Mouse (Mus musculus) left cerebral cortex, postnatal 14 days (tissue): Measurements from ENCODE around the gene Ccdc113. TPM values are rescaled to one million over a fixed set of nuclear protein-coding genes. Genes with fewer than 3 reads are reported as not detected.

Experiments used
- DNase-seq, 2 experiments: peaks; one replicate each; pipeline ENCODE4 v3.0.0; 2021 to 2022; ENCODE audit warnings: low spot score in 2 of 2, mixed read lengths in 1 of 2
- intact Hi-C: fragments of 180-260 bp; cut with DNase I; formaldehyde crosslinking; loops from one replicate; pipeline ENCODE4 v1.15.1; 2025
- long read RNA-seq, 2 experiments: library from polyadenylated mRNA; stranded (forward); transcript quantifications; one replicate each; pipeline ENCODE4 v2.0.0; 2021
- total RNA-seq, 2 experiments: library from RNA; stranded (reverse); gene quantifications; 2 replicates each; pipeline ENCODE4 v1.2.3; 2021

The Ccdc113 gene
- 1 to 10 TPM in 1 of 2 experiments, under 1 TPM in 1; 0.81 to 1.3 TPM for total RNA-seq
- long read RNA-seq, experiment 1, partial matches to known transcripts, result 0 of 1 reads
- long read RNA-seq, experiment 1, other reads (novel, unspliced or antisense), result 0 of 1 reads
- long read RNA-seq, experiment 2, partial matches to known transcripts, result 1 of 6 reads
- long read RNA-seq, experiment 2, other reads (novel, unspliced or antisense), result 1 of 6 reads

GRCm38 (mm10) chr8:95533584-95534387 is at the start of gene Ccdc113:
Gene Ccdc113, plus strand, starts transcription at chr8:95534085.
- DNase-seq, result peak; percentile 42 to 64
- intact Hi-C loops, result loop anchor here (5.0 kb wide), 1 partner anchor 36 kb away; no protein-coding TSS in a partner anchor

- no peak for DNase-seq
- intact Hi-C loops, result loop anchor here (5.0 kb wide), 1 partner anchor 136 kb away; the partner anchor contains the start of gene Mmp15
These were observed 45.8 kb upstream of the Ccdc113 start for GRCm38 (mm10) chr8:95487800-95488697.

DNA sequence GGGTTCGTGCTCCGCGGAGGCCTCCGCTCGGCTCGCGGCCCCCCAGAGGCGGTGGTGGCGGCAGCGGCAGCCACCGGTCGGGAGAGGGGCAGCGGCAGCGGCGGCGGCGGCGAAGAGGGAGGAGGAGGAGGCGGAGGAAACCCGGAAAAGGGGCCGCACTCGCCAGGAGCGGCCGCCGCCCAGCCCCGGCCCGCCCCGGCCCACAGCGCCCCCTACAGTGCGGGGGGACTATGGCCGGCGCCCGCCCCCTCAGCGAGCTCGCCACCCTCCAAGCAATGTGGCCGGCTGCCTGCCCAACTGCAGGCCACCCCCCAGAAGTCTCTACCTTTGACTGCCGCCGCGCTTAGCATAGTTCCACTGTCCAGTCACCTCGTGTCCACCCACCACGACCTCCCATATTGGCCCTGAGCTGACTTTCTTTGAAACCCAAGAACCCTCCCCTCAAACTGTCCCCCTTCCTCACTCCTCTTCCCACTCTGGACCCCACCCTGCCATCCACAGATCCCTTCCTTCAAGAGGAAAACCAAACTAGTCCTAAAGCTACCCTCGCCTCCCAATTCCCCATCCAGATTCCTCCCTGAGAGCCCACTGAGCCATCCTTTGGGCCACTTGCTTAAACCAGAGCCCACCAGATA is 45.1 kb upstream of the Ccdc113 start:
- DNase-seq, result peak; percentile 67 to 83
- intact Hi-C loops, result loop anchor here (5.0 kb wide), 1 partner anchor 137 kb away; the partner anchor contains the start of gene Mmp15

DNA sequence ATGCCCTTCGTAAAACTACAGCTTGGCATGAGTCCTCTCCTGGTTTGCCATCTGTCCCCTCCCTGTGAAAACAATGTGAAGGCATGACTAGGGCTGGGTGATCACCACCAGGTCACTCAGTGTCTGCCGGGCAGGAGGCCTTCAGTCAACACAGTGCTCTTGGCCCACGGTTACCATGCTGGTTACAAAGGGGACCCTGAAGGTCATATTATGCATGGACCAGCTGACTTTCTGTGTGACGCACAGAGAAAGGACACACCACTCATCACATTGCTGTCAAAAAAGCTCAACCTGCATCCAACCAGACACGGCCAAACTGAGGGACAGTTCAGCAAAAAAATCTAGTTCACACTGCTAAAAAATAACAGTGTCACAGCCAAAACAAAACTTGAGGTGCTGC is 43.9 kb upstream of the Ccdc113 start, which contains the start of gene Csnk2a2:
TSS of gene Csnk2a2 (minus strand) at position 34 of the 400 bp plus-strand sequence.
- intact Hi-C loops, result no loop called here
- no peak for DNase-seq

GRCm38 (mm10) chr8:95492057-95492456 is 41.8 kb upstream of the Ccdc113 start:
- no peak for DNase-seq

DNA sequence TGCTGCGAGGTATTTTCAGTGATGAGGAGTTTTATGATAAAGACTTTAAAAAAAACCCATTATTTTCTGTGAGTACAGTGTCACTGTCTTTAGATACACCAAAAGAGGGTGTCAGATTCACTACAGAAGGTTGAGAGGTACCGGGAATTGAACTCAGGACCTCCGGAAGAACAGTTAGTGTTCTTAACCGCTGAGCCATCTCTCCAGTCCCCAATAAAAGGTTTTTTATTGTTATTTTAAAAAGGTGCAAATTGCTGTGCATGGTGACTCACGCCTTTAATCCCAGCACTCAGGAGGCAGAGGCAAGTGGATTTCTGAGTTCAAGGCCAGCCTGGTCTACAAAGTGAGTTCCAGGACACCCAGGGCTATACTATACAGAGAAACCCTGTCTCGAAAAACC is 38.4 kb upstream of the Ccdc113 start:
- intact Hi-C loops, result loop anchor here (5.0 kb wide), 1 partner anchor 37 kb away; the partner anchor contains the start of gene Ccdc113
- DNase-seq, result no peak

More at GRCm38 (mm10) chr8:95492057-95492456, 41.8 kb upstream of the Ccdc113 start:
- intact Hi-C loops, result no loop called here

- peak in 1 of 2 experiments; percentile 18 for DNase-seq
- intact Hi-C loops, result loop anchor here (5.0 kb wide), 1 partner anchor 36 kb away; the partner anchor contains the start of gene Ccdc113
These were observed 37.5 kb upstream of the Ccdc113 start for GRCm38 (mm10) chr8:95496420-95496819.

GRCm38 (mm10) chr8:95497821-95498220 is 36.1 kb upstream of the Ccdc113 start:
- intact Hi-C loops, result loop anchor here (5.0 kb wide), 1 partner anchor 34 kb away; the partner anchor contains the start of gene Ccdc113

DNA sequence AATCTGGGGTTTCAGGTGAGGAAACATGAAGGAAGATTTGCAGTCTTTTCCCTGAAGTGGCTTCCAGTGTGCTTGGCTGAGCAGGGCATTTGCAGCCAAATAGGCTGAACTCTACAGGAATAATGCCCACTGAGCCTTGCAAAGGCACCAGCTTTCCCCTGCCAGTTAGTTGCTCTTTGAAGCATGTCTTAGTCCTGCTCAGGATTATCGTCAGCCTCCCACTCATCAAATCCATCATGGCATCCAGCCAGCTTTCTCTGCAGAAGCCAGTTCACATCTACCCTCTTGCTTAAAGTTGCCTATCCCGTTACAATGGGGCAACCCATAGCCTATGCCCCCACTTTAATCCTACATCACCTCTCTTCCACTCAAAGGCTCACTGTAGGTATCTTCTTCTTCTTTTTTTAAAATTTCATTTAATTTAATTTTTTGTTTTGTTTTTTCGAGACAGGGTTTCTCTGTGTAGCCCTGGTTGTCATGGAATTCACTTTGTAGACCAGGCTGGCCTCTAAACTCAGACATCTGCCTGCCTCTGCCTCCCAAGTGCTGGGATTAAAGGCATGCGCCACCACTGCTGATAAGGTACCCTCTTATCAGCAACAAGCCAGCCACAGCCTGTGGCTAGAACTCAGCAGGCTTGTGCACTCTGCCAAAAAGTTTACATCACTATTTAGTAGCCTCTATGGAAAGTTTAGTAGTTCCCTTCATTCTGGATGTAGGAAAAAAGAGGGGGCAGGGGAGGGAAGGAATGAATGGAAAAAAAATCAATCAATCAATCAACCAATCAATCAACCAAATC is 34.4 kb upstream of the Ccdc113 start:
- no peak for DNase-seq
- intact Hi-C loops, result loop anchor here (5.0 kb wide), 1 partner anchor 33 kb away; the partner anchor contains the start of gene Ccdc113

More at GRCm38 (mm10) chr8:95497821-95498220, 36.1 kb upstream of the Ccdc113 start:
- DNase-seq, result no peak

- intact Hi-C loops, result no loop called here
- DNase-seq, result no peak
These were observed 33.4 kb upstream of the Ccdc113 start for GRCm38 (mm10) chr8:95500436-95500835.

GRCm38 (mm10) chr8:95502431-95502830 is 31.5 kb upstream of the Ccdc113 start:
- DNase-seq, result peak; percentile 37 to 51
- intact Hi-C loops, result no loop called here

- intact Hi-C loops, result no loop called here
These were observed 29.1 kb upstream of the Ccdc113 start for GRCm38 (mm10) chr8:95504835-95505234.

GRCm38 (mm10) chr8:95505606-95506005 is 28.3 kb upstream of the Ccdc113 start:
- peak; percentile 47 to 61 for DNase-seq
- intact Hi-C loops, result no loop called here

More at GRCm38 (mm10) chr8:95504835-95505234, 29.1 kb upstream of the Ccdc113 start:
- DNase-seq, result peak; percentile 17 to 34

- DNase-seq, result no peak
- intact Hi-C loops, result no loop called here
These were observed 27.6 kb upstream of the Ccdc113 start for GRCm38 (mm10) chr8:95506245-95506644.

DNA sequence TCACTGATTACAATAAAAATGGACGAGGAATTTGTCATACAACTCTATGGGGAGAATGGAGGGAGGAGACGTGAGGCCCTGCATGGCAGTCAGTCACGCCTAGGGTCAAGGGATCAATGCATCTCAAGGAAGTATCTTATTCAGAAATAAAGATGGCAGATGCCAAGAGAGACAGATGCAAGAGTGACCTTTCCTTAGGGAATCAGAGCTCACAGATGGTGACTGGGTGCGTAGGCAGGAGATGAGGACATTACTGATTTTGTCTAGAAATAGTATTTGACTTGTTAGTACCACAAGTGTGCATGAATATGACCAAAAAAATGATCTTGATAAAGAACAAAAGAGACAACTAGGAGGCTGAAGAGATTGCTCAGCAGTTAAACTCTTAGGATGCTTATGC is 21.6 kb upstream of the Ccdc113 start:
- peak in 1 of 2 experiments; percentile 21 for DNase-seq

DNA sequence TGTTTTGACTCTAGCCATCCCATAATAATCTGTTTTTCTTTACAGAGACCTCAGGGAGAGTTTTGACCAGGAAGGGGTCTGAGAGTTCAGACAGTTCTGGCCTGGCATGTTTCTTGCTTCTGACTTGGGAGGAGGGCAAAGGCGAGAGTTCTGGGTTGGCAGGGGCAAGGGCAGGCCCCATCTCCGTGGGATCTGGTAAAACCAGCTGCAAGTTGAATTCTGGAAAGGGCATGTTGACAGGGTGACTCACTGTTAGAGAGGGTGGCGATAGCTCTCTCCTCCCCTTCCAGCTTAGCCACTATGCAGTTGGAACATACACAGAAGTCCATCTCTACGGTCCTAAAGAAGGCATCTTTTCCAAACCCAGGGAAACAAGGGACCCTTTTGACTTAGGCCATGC is 20.7 kb upstream of the Ccdc113 start:
- intact Hi-C loops, result no loop called here
- DNase-seq, result no peak

More for the DNA sequence above, 21.6 kb upstream of the Ccdc113 start:
- intact Hi-C loops, result no loop called here

GRCm38 (mm10) chr8:95516928-95517327 is 17.0 kb upstream of the Ccdc113 start:
- DNase-seq, result peak in 1 of 2 experiments; percentile 34
- intact Hi-C loops, result no loop called here

- intact Hi-C loops, result no loop called here
These were observed 9.9 kb upstream of the Ccdc113 start for GRCm38 (mm10) chr8:95523991-95524390.

More at GRCm38 (mm10) chr8:95523991-95524390, 9.9 kb upstream of the Ccdc113 start:
- DNase-seq, result no peak
